Mouse (Mus musculus): ENCODE measurements around the gene Npr1. TPM values are rescaled to one million over a fixed set of nuclear protein-coding genes. Genes with fewer than 3 reads are reported as not detected.

The Npr1 gene
- polyA plus RNA-seq, 1 experiment from 2014 or later = 21.0 TPM

GRCm38 (mm10) chr3:90450874-90451273, 14.8 kb downstream of the Npr1 start:
- Histone ChIP-seq H3K4me1 (peaks cover 21% of the 10 kb centered on the region), H3K9ac (no peak overlapping the region), H3K4me2 (peak overlapping the region; percentile 37), H3K27me3 (no peaks in the 10 kb centered on the region), H3K36me3 (no peaks in the 10 kb centered on the region), H3K4me3 (peak overlapping the region; percentile 20), H3K9me3 (no peaks in the 10 kb centered on the region), H3K27ac (peak overlapping the region; percentile 58; the same call in 1 of the 2 replicates)
- no peak for ATAC-seq (ENCODE audit: borderline replicate concordance, extremely low read depth, low FRiP score, low TSS enrichment)
- WGBS = 18% methylated on average over 12 of the region's 12 CpGs

GRCm38 (mm10) chr3:90448626-90449025, 17.0 kb downstream of the Npr1 start:
- Histone ChIP-seq H3K27me3 (no peaks in the 10 kb centered on the region), H3K4me1 (peaks cover 28% of the 10 kb centered on the region), H3K27ac (0 out of 2 replicates have a peak overlapping the region, but pooled peaks have one; percentile 43), H3K9me3 (no peaks in the 10 kb centered on the region), H3K4me3 (no peak overlapping the region), H3K4me2 (no peak overlapping the region), H3K36me3 (no peaks in the 10 kb centered on the region), H3K9ac (no peak overlapping the region)
- no peak for ATAC-seq (ENCODE audit: borderline replicate concordance, extremely low read depth, low FRiP score, low TSS enrichment)
- 52% methylated on average over 6 of the region's 6 CpGs for WGBS

- H3K4me2 ChIP-seq = peak overlapping the region; percentile 54
- peak overlapping the region; percentile 95 for H3K27ac ChIP-seq
- H3K9me3 ChIP-seq = no peaks in the 10 kb centered on the region
- no peaks in the 10 kb centered on the region for H3K36me3 ChIP-seq
- peaks cover 27% of the 10 kb centered on the region for H3K4me1 ChIP-seq
- H3K4me3 ChIP-seq = peak overlapping the region; percentile 32
- 34% methylated on average over 7 of the region's 7 CpGs for WGBS
- ATAC-seq (ENCODE audit: borderline replicate concordance, extremely low read depth, low FRiP score, low TSS enrichment) = peak; percentile 23; the same call in 1 of the 2 replicates
- H3K27me3 ChIP-seq = no peaks in the 10 kb centered on the region
- peak overlapping the region; percentile 25; the same call in 1 of the 2 replicates for H3K9ac ChIP-seq
Observed at GRCm38 (mm10) chr3:90447123-90447494, 18.6 kb downstream of the Npr1 start.

- under 1% methylated on average over 17 of the region's 17 CpGs for WGBS
Observed at GRCm38 (mm10) chr3:90446389-90447122, 19.1 kb downstream of the Npr1 start.

GRCm38 (mm10) chr3:90445417-90446200, 20.1 kb downstream of the Npr1 start:
- Histone ChIP-seq H3K27me3 (no peaks in the 10 kb centered on the region), H3K36me3 (no peaks in the 10 kb centered on the region), H3K4me3 (peak overlapping the region; percentile 32; the same call in 1 of the 2 replicates), H3K9me3 (no peaks in the 10 kb centered on the region), H3K4me1 (peaks cover 16% of the 10 kb centered on the region), H3K27ac (peak overlapping the region; percentile 95), H3K9ac (no peak overlapping the region), H3K4me2 (peak overlapping the region; percentile 54)
- ATAC-seq (ENCODE audit: borderline replicate concordance, extremely low read depth, low FRiP score, low TSS enrichment) = no peak
- 52% methylated on average over 11 of the region's 11 CpGs for WGBS

More at GRCm38 (mm10) chr3:90446389-90447122, 19.1 kb downstream of the Npr1 start:
- Histone ChIP-seq H3K4me1 (peaks cover 21% of the 10 kb centered on the region), H3K9me3 (no peaks in the 10 kb centered on the region), H3K36me3 (no peaks in the 10 kb centered on the region), H3K4me3 (peak overlapping the region; percentile 32), H3K27me3 (no peaks in the 10 kb centered on the region), H3K4me2 (peak overlapping the region; percentile 54), H3K27ac (peak overlapping the region; percentile 95), H3K9ac (peak overlapping the region; percentile 25)
- peak; percentile 96 for ATAC-seq (ENCODE audit: borderline replicate concordance, extremely low read depth, low FRiP score, low TSS enrichment)

- H3K4me3 ChIP-seq = no peak overlapping the region
- 93% methylated on average over 3 of the region's 3 CpGs for WGBS
- no peak overlapping the region for H3K27ac ChIP-seq
- peaks cover 14% of the 10 kb centered on the region for H3K4me1 ChIP-seq
- ATAC-seq (ENCODE audit: borderline replicate concordance, extremely low read depth, low FRiP score, low TSS enrichment) = no peak
- no peak overlapping the region for H3K9ac ChIP-seq
- H3K36me3 ChIP-seq = no peaks in the 10 kb centered on the region
- no peak overlapping the region for H3K4me2 ChIP-seq
- H3K27me3 ChIP-seq = no peaks in the 10 kb centered on the region
- no peaks in the 10 kb centered on the region for H3K9me3 ChIP-seq
Observed at GRCm38 (mm10) chr3:90443977-90444376, 21.7 kb downstream of the Npr1 start.

GRCm38 (mm10) chr3:90440756-90441155, 24.9 kb downstream of the Npr1 start:
- 78% methylated on average over 2 of the region's 2 CpGs for WGBS

GRCm38 (mm10) chr3:90437131-90437530, 28.5 kb downstream of the Npr1 start:
- H3K9me3 ChIP-seq = no peaks in the 10 kb centered on the region
- no peak overlapping the region for H3K27ac ChIP-seq
- no peak overlapping the region for H3K4me3 ChIP-seq
- no peaks in the 10 kb centered on the region for H3K27me3 ChIP-seq
- 60% methylated on average over 4 of the region's 4 CpGs for WGBS
- no peak for ATAC-seq (ENCODE audit: borderline replicate concordance, extremely low read depth, low FRiP score, low TSS enrichment)
- H3K9ac ChIP-seq = no peak overlapping the region
- no peaks in the 10 kb centered on the region for H3K36me3 ChIP-seq
- H3K4me2 ChIP-seq = no peak overlapping the region
- peaks cover 11% of the 10 kb centered on the region for H3K4me1 ChIP-seq

More at GRCm38 (mm10) chr3:90440756-90441155, 24.9 kb downstream of the Npr1 start:
- Histone ChIP-seq H3K4me1 (peaks cover 5% of the 10 kb centered on the region), H3K36me3 (no peaks in the 10 kb centered on the region), H3K4me2 (no peak overlapping the region), H3K9me3 (no peaks in the 10 kb centered on the region), H3K9ac (no peak overlapping the region), H3K4me3 (no peak overlapping the region), H3K27ac (no peak overlapping the region), H3K27me3 (no peaks in the 10 kb centered on the region)
- no peak for ATAC-seq (ENCODE audit: borderline replicate concordance, extremely low read depth, low FRiP score, low TSS enrichment)

- Histone ChIP-seq H3K27ac (peak overlapping the region; percentile 91), H3K9me3 (no peaks in the 10 kb centered on the region), H3K9ac (peak overlapping the region; percentile 24; the same call in 1 of the 2 replicates), H3K4me3 (peak overlapping the region; percentile 73), H3K4me1 (peaks cover 29% of the 10 kb centered on the region), H3K4me2 (peak overlapping the region; percentile 89), H3K36me3 (0 out of 2 replicates have a peak, but pooled peaks cover 2% of the 10 kb centered on the region), H3K27me3 (no peaks in the 10 kb centered on the region)
- 42% methylated on average over 11 of the region's 11 CpGs for WGBS
- ATAC-seq (ENCODE audit: borderline replicate concordance, extremely low read depth, low FRiP score, low TSS enrichment) = no peak
Observed at GRCm38 (mm10) chr3:90434073-90434730, 31.5 kb downstream of the Npr1 start.

GRCm38 (mm10) chr3:90433381-90434020, 32.2 kb downstream of the Npr1 start, which contains the start of gene Ints3:
Gene Ints3, minus strand, starts transcription at chr3:90433622.
- WGBS = under 1% methylated on average over 52 of the region's 52 CpGs
- Histone ChIP-seq H3K36me3 (0 out of 2 replicates have a peak, but pooled peaks cover 2% of the 10 kb centered on the region), H3K9ac (peak within 1 kb of the TSS; percentile 89), H3K4me2 (peak within 1 kb of the TSS; percentile 89), H3K4me1 (peaks cover 33% of the 10 kb centered on the region), H3K9me3 (no peaks in the 10 kb centered on the region), H3K27me3 (no peaks in the 10 kb centered on the region), H3K4me3 (peak within 1 kb of the TSS; percentile 73), H3K27ac (peak within 1 kb of the TSS; percentile 98)
- peak; percentile 99 for ATAC-seq (ENCODE audit: borderline replicate concordance, extremely low read depth, low FRiP score, low TSS enrichment)

GRCm38 (mm10) chr3:90432811-90433219, 32.9 kb downstream of the Npr1 start:
- Histone ChIP-seq H3K4me3 (peak overlapping the region; percentile 73), H3K9me3 (no peaks in the 10 kb centered on the region), H3K4me2 (peak overlapping the region; percentile 89), H3K9ac (peak overlapping the region; percentile 89), H3K27ac (peak overlapping the region; percentile 98), H3K27me3 (no peaks in the 10 kb centered on the region), H3K36me3 (0 out of 2 replicates have a peak, but pooled peaks cover 2% of the 10 kb centered on the region), H3K4me1 (peaks cover 36% of the 10 kb centered on the region)
- ATAC-seq (ENCODE audit: borderline replicate concordance, extremely low read depth, low FRiP score, low TSS enrichment) = peak; percentile 11
- under 1% methylated on average over 12 of the region's 12 CpGs for WGBS

All from lung, embryonic 15.5 days (tissue).